Mouse (Mus musculus): Measurements from ENCODE around the gene Ddx55.
"Not testable (repeated sequence)": the region's sequence is repeated elsewhere in the genome, so short reads cannot be mapped to it uniquely, and the experiment has no call there.

The Ddx55 gene

DNA sequence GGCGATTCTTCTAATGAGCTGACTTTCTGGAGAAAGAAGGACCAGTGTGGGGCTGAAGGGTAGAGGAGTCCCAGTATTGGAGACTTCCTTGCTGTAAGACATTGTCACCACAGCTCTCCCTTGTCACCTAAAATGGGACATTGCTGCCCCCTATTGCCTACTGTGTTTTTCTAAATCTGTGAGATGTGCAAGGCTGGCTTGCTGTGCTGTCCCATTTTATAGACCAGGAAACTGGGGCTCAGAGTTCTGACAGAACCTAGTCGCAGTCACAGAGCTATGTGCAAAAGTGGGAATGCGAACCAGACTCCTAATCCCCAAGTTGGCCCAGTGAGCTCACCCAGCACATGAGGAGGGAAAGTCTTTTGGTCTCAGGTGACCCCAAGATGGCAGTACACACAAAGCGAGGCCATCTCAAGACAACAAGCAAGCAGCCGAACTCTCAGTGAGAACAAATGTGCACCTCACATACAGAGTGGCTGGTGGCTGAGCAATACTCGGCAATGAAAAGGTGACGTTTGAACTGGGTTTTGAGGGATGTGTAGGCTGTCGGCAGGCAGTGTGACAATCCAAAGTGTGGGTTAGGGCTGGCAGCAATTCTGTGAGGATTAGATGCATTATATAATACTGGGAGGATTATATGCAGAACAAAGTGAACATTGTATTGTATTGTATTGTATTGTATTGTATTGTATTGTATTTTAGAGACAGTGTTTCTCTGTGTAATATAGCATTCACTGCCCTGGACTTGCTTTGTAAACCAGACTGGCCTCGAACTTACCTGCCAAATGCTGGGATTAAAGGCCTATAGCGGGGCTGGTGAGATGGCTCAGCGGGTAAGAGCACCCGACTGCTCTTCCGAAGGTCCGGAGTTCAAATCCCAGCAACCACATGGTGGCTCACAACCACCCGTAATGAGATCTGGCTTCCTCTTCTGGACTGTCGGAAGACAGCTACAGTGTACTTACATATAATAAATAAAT is 13.6 kb upstream of the Ddx55 start:
- peak; percentile 54; the same call in 1 of the 2 replicates for ATAC-seq (ENCODE audit: low TSS enrichment)

DNA sequence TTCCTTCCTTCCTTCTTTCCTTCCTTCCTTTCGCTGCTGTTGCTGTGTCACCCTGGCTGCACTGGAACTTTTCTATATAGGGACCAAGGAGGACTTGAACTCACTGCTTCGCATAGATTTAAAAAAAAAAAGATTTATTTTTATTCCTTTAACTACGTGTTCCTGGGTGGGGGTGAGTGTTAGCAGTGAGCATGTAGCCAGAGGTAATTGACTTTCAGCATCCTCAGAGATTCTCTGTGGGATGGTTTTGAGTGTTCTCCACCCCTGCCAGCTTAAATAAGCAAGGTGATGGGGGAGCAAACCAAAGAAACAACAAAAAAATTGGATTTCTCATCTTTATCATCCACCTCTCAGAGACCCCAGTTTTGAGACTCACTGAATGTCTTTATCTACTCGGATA is 12.8 kb upstream of the Ddx55 start:
- ATAC-seq (ENCODE audit: low TSS enrichment) = no peak

DNA sequence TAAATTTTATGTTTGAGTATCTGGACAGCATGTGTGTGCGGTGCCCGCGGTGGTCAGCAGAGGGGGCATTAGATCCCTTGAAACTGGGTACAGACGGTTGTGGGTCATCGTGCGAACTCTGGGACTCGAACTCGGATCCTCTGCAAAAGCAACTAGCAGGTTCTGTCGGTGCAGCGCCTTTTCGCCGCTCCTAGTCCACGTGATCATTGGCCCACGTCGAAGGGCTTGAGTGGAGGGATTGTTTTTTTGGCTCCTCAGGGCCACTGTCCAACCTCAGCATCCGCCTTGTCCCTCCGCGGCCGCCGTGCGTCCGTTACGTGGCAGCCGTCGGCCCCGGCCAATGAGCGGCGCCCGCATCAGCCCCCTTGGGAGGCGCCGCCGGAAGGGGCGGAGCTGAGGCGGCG is 12.3 kb upstream of the Ddx55 start, which contains the start of gene Tmed2:
Gene Tmed2 (plus strand): TSS at position 313 of the 404 bp plus-strand sequence.
- peak; percentile 88 for ATAC-seq (ENCODE audit: low TSS enrichment)

DNA sequence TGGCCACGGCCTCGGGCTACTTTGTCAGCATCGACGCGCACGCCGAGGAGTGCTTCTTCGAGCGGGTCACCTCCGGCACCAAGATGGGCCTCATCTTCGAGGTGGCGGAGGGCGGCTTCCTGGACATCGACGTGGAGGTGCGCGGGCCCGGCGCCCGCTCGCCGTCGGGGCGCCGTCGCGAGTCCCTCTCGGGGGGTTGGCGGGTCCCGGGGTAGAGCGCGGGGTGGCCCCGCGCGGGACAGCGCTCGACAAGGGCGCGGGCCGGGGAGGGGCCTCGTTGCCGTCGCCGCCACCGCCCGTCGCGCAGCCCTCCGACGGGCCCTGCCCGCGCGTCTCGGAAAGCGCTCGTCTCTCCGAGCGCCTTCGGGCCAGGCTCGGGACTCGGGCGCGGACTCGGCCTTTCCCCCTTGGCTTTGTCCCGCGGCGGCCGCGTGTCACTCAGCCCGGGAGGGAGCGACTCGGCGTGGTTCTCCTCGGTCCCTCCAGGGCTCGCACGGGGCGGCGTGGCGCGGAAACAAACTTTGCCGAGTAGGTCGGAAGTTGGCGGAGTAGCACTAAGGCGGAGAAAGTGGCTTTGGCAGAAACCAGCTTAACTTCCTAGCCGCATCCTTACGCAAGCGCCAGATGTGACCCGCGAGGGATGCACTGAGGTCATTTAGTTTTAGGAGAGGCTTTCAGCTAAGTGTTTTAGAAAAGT is 11.6 kb upstream of the Ddx55 start:
- peak; percentile 32 for ATAC-seq (ENCODE audit: low TSS enrichment)

DNA sequence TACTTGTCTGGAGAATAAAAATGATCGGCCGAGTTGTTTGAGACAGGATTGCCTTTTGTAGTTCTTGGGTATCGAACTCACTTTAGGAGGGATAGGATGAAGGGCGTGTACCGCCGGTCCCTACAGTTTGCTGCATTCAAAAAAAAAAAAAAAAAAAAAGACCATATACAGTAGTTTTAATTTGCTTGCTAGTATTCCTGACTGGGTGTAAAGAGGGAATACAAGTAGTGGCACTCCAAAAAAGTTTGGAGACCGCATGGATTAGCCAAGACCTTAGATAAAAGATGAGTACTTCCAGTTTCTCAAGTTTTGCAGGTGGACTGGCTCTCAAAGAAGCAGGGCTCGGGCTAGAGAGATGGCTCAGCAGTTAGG is 11.1 kb upstream of the Ddx55 start:
- ATAC-seq (ENCODE audit: low TSS enrichment) = no peak

DNA sequence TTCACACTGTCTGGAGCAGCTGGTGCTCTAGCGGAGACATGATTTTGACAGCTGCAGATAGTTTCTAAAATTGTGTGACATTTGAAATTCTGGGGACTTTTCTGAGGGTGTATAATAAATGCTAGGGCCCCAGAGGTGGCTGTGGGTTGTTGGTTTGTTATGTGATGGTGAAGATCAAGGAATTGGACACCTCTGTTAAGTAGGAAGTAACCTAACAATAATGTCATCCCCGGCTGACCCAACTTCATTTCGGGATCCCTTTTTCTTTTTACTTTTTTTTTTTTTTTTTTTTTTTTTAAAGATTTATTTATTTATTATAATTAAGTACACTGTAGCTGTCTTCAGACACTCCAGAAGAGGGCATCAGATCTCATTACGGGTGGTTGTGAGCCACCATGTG is 1.9 kb upstream of the Ddx55 start:
- not testable (repeated sequence) for ATAC-seq (ENCODE audit: low TSS enrichment)

DNA sequence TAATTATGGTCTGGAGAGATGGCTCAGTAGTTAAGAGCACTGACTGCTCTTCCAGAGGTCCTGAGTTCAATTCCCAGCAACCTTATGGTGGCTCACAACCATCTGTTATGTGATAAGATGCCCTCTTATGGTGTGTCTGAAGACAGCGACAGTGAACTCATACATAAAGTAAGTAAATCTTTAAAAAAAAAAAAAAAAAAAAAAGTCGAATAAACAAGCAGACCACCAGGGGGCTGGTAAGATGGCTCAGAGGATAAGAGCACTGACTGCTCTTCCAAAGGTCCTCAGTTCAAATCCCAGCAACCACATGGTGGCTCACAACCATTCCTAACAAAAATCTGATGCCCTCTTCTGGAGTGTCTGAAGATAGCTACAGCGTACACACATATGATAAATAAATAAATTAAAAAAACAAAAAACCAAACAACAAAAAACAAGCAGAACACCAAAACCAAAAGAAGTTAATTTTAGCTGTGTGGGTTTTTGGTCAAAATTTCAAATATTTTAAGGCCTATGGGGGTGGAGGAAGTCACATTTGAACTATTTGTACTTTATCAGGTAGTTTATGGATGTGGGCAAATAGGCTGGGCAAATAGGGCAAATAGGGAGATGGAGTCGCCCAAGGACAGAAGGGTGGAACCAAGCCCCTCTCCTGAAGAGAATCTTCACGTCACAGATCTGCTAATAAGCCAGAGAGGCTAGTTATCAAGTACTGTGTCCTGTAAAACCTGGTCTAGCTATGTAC is 1.1 kb upstream of the Ddx55 start:
- ATAC-seq (ENCODE audit: low TSS enrichment) = not testable (repeated sequence)

DNA sequence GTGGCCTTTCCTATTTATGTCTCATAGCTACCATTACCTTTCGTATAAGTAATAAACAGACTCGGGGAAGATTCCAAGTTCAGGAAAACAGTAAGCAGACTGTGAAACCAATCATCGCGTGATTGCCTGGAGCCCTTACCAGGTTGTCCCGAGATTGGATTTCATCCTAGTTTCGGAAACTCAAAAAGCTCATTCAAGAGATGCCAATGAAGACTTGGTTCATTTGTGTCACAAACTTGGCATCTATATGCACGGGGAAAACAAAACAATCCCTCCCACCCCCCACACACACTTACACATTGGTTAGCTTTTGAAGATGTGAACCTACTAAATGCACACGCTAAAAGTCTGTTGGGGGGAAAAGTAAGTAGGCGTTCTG is 581 bp upstream of the Ddx55 start:
- ATAC-seq (ENCODE audit: low TSS enrichment) = no peak

DNA sequence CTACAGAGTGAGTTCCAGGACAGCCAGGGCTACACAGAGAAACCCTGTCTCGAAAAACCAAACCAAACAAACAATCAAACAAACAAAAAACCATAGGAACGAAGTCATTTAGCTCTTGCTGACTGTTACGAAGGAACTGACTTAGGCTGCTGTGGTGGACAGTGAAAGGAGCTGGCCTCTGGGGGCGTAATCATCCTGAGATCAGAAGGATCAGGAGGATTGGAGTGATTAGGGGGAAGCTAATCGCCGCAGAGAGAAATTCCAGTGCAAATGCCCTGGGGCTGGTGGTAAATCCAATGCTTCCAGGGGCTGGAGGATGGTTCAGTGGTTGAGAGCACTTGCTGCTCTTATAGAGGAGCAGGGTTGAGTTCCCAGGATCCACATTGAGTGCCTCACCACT is 943 bp downstream of the Ddx55 start:
- ATAC-seq (ENCODE audit: low TSS enrichment) = no peak

DNA sequence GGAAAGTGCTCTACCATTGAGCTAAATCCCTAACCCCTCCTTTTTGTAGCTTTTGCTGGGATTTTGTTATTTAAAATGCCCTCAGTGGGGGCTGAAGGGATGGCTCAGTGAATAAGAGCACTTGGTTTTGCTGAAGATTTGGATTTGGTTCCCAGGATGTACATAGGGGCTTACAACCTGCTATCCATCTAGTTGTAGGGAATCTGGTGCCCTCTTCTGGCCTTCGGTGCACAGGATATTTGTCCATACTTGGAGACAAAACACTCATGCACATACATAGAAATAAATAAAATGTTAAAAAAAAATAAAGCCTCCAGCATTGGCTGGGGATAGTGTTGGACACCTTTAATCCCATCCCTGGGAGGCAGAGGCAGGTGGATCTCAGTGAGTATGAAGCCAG is 2.5 kb downstream of the Ddx55 start:
- no peak for ATAC-seq (ENCODE audit: low TSS enrichment)

DNA sequence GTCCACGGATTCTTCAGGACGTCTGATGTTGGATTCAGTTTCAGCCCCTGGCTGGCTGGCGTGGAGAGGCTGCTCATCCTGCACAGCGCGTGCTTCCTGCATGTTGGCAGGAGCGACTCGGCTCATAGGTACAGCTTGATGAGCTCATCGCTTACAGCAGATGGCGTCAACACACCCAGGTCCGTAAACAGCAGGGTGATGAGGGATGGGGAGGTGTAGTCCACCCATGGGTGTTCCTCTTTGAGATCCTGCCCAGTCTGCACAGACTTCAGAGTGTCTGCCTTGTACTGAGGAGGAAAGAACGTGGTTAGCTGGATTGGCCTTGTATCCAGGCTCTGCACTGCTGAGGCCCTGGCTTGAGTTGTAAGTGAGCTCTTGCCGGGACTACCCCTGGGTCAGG is 18.4 kb downstream of the Ddx55 start:
- 0 out of 2 replicates have a peak, but pooled peaks have one; percentile 6 for ATAC-seq (ENCODE audit: low TSS enrichment)

DNA sequence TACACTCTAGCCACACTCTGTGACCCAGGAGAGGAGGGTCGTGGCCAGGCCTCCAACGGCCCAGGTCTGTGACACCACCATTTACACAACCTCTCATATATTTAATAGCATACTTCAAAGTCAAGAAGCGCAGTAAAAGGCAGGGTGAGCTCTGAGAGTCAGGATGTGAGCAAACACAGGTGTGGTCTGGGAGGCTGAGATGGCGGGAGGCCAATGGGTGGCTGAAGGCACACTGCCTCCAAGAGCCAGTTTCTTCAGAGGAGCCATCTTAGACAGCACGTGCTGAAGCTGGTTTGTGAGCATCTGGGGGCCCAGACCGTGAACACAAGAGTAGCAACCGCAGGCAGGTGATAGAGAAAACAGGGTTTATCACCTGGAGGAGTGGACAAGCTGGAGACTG is 22.8 kb downstream of the Ddx55 start:
- ATAC-seq (ENCODE audit: low TSS enrichment) = no peak

DNA sequence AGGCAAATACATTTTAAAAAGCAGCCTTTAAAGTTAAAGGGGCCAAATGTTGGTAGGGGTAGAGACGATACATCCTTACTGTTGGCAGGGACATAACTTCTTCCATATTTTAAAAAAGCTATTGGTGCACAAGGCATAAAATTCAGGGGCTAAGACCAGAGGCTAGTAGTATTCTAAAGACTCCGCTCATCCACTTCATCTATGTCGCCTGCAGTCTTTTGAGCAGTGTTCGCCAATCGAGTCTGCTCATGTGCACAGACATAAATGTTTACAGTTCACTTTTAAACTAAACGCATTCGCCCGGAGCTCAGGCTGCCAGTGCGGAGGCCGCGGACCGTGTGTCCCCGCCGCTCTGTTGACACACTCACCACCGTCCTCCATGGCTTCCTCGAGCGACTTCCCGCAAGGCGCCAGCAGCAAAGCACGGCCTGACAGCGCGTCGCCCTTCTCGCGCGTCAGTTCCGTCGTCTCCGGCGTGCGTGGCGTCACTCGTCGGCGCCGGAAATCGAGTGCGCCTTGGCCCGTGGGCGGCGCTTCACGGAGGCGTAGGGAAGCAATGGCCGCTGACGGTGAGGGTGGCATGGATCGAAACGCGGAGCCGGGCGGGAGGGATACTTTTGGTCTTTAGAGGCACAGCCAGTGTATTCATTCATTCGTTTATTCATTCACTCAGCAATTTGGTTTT is 26.1 kb downstream of the Ddx55 start, which contains the start of the genes Eif2b1 and Gtf2h3:
Gene Eif2b1 (minus strand): TSS at position 499 of the 685 bp plus-strand sequence.
Gene Gtf2h3 (plus strand): TSS at position 508 of the 685 bp plus-strand sequence.
- peak; percentile 97; the same call in 1 of the 2 replicates for ATAC-seq (ENCODE audit: low TSS enrichment)

DNA sequence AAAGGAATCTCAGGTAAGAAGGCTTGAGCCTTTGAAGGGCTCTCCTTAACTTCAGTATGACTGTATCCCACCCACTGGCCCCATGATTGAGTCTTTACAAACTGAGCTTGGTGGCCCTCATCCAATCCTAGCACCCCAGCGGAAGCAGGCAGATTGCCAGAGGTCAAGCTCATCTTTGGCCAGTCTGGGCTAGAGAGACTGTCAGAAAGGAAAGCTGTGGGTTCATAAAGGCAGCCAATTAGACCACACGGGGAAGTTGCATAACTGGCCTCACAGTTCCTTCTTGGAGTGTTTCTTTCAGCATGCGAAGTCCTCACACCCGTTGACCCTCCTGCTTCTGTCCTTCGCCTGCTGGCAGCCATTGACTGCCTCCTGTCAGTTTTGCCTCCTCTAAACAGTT is 29.9 kb downstream of the Ddx55 start:
- ATAC-seq (ENCODE audit: low TSS enrichment) = no peak

DNA sequence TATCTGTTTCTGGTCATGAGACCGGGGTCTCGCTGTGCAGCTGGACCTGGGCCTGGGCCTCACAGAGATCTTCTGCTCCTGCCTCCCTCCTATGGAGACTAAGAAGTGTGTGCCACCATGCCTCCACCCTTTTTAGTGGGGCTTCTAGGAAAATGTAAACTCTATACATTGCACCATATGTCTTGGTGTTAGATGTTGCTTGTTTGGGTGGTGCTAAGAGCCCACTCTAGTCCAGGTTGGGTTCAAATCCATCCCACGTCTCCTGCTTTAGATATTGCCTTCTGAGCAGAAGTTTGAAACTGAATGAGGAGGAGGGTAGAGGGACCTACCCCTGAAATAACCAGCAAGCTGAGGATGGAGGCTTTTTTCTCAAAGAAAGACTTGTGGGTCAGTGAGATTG is 40.1 kb downstream of the Ddx55 start:
- ATAC-seq (ENCODE audit: low TSS enrichment) = peak; percentile 34; the same call in 1 of the 2 replicates

DNA sequence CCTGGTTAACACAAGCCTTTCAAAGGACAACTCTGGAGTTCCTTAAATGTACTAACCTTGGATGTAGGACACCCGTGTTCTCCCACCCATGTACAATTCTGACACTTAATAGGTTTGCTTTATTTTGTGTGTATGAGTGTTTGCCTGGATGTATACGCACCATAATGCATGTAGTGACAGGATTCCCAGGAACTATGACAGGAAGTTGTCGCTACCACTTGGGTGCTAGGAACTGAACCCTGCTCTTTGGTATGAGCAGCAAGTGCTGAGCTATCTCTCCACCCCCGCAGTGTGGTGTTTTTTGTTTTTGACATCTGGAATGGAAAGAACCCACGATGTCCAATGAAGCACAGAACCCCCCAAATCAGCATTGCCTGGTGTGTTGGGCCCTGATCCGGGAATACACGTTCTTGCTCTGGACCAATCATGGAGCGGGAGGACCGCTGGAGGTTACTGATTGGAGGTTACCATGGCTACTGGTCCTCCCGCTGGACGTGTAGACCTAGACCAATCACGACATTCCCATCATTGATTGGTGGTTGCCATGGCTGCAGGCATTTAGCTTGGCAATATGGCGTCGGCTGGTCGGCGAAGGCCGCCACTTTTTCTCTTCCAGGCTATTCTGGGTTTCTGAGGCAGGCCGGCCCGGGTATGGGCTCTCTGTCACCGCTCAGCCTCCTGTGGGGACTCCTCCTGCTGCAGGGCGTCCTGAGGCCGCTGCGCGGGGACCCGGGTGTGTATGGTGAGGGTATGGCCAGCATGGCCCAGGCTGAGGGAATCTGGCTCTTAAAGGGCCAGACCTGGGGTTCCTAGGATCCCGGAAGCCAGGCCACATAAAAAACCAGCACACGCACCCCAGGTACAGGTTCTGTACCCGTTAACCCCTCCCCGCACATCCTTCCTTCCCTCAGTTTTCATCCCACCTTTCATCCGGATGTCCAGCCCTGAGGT is 45.8 kb downstream of the Ddx55 start:
- ATAC-seq (ENCODE audit: low TSS enrichment) = peak; percentile 100

DNA sequence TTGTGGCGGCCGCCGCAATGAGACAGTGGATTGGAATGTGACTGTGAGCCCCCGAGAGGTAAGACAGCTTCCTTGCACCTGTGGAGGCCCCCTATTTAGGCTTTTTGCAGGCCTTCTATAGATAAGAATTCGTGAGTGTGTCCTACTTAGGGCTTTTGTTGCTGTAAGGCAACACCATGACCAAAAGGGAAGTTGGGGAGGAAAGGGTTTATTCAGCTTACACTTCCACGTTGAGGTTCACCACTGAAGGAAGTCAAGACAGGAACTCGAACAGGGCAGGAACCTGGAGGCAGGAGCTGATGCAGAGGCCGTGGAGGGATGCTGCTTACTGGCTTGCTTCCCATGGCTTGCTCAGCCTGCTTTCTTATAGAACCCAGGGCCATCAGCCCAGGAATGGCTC is 47.1 kb downstream of the Ddx55 start:
- not testable (repeated sequence) for ATAC-seq (ENCODE audit: low TSS enrichment)

DNA sequence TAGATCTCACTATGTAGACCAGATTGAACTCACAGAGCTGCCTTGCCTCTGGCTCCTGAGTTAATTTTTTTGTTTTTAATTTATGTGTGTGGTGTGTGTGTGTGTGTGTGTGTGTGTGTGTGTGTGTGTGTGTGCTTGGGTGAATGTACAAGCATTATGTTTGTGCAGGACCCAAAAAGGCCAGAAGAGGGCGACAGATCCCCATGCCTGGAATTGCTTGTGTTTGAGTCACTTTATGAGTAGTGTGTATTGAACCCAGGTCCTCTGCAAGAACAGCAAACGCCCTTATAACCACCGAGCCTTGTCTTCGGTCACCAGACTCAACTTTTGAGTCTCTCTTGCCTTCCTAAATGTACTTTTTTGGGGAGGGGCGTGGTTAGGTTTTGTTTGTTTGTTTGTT is 49.7 kb downstream of the Ddx55 start:
- no peak for ATAC-seq (ENCODE audit: low TSS enrichment)

DNA sequence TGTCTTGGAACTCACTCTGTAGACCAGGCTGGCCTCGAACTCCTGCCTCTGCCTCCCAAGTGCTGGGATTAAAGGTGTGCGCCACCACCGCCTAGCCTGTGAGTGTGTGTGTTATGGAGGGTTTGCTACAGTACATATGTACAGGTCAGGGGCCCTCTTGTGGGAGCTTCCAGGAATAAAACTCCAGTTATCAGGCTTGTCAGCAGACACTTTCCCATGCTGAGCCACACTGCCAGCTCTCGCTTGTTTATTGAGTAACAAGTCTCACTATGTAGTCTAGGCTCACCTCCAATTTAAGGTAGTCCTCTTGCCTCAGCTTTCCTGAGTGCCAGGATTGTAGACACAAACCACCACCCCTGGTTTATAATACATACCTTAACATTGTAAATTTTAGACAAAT is 51.6 kb downstream of the Ddx55 start:
- ATAC-seq (ENCODE audit: low TSS enrichment) = no peak

DNA sequence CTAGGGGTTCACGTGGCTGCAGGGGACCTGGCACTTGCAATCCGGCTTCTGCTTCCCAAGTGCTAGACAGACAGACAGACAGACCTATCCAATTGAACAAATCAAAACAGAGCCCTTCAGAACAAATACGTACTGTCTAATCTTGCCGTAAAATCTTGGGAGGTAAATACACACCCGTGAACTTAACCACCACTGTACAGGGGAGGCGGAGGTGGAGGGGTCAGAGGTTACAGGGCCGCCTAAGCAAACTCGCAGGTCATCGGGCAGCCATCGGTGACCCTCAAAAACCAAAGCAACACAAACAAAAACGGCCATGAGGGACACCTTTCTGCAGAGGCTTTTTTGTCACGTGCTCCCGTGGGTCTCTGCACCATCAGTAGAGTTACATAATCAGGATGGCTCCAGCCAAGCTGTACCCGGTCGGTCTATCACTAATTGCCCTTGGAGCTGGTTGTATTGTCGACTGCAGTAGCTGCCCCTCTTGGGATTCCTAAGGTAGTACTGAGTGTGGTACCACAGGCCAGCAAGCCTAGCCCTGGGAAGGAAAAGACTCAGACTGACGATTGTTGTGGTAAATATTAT is 52.5 kb downstream of the Ddx55 start:
- ATAC-seq (ENCODE audit: low TSS enrichment) = no peak
